In the genomic region with DNA sequence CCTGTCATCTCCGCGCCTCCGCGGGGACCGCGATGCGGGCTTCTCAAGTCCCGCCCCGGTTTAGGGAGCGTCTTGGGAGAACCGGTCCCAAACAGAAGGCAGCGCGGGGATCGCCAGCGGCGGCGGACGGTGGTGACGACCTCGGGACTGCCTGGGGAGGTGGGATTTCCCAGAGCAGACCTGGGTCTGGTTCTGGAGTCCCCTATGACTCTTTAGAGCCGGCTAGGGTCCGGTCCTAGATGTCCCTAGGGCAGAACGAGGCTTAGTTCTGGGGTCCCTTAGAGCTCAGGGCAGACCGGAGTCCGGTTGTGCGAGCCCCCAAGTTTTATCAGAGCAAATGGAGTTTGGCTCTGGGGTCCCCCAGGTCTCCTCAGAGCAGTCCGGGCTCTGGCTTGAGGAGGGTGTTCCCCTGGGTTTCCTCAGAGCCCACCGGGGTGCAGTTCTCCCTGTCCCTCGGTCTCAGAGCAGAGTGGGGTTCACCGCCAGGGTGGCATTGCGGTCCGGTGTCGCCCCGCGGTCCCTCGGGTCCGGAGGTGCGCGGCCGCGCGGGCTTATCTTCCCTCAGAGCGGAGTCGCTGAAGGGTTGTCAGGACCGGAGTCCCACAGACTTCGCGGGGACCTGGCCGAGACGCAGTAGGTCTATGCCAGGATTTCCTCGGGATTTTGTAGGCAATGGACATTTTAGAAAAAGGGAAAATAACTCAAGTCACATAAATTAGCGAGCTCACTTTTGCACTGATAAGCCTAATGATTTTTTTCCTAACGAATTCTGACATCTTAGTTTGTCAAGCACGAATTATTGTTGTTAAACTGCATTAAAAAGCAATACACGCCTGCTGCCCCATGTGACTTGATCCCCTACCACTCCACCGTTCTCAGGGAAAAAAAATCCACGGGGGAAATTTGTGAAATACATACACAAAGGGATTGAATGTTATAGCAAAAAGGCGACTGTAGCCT, we compare ENCODE assay signal across 8 mouse cellular contexts. TPM values are rescaled to one million over a fixed set of nuclear protein-coding genes. Genes with fewer than 3 reads are reported as not detected.
A peak's percentile ranks its signal among the peaks of the same experiment; 100 is the strongest.
DNase-seq lines count a peak whose midpoint lies in the region; ATAC-seq and TF ChIP-seq lines count a peak whose summit lies in the region.

No protein-coding gene starts in this region.

- peak overlapping the region; percentile 29; the same call in 1 of the 2 replicates for H3K9ac ChIP-seq in lung, embryonic 14.5 days
- H3K9ac ChIP-seq in lung, embryonic 16.5 days (ENCODE audit: low read length), result no peak overlapping the region; the same call in 1 of the 2 replicates

- peak overlapping the region; percentile 45 for H3K4me3 ChIP-seq in lung, embryonic 14.5 days (ENCODE audit: low read depth, low read length)
- peak overlapping the region; percentile 64 for H3K4me3 ChIP-seq in heart, embryonic 10.5 days
- peak overlapping the region; percentile 49 for H3K4me3 ChIP-seq in lung, embryonic 16.5 days (ENCODE audit: low read length)
- H3K4me3 ChIP-seq in small intestine, adult 2 months (ENCODE audit: low read depth, low read length), result peak overlapping the region; percentile 62

- TF ChIP-seq CTCF in lung, embryonic 14.5 days (IDR thresholded peaks at IDR 0.05; ENCODE audit: low read depth), result no peak
- TF ChIP-seq CTCF in small intestine, adult 2 months (IDR thresholded peaks at IDR 0.05; ENCODE audit: extremely low read depth, insufficient read length, insufficient replicate concordance, low read depth, low read length), result no peak

- peaks cover 61% of the 10 kb centered on the region for H3K27me3 ChIP-seq in lung, embryonic 14.5 days (ENCODE audit: insufficient read depth, low read length)
- peaks cover 71% of the 10 kb centered on the region for H3K27me3 ChIP-seq in heart, embryonic 10.5 days (ENCODE audit: insufficient read depth, poor library complexity, severe bottlenecking)
- H3K27me3 ChIP-seq in lung, embryonic 16.5 days (ENCODE audit: control insufficient read depth, insufficient read depth, low read depth, low read length), result peaks cover 56% of the 10 kb centered on the region
- H3K27me3 ChIP-seq in small intestine, adult 2 months (ENCODE audit: control insufficient read depth, insufficient read depth, low read length), result peaks cover 39% of the 10 kb centered on the region

- no peak overlapping the region for H3K27ac ChIP-seq in lung, embryonic 14.5 days (ENCODE audit: low read depth)
- peak overlapping the region; percentile 67; the same call in 1 of the 2 replicates for H3K27ac ChIP-seq in heart, embryonic 10.5 days
- H3K27ac ChIP-seq in lung, embryonic 16.5 days (ENCODE audit: low read length), result no peak overlapping the region
- H3K27ac ChIP-seq in small intestine, adult 2 months (ENCODE audit: insufficient read depth, low read depth, low read length), result no peak overlapping the region

- TF ChIP-seq POLR2A in small intestine, adult 2 months (IDR thresholded peaks at IDR 0.05; ENCODE audit: low read depth, low read length), result no peak

- peak; percentile 35; the same call in 1 of the 2 replicates for ATAC-seq in lung, embryonic 14.5 days (ENCODE audit: insufficient read depth)
- ATAC-seq in lung, embryonic 16.5 days (ENCODE audit: low read depth), result peak; percentile 37; the same call in 1 of the 2 replicates

- peaks cover 3% of the 10 kb centered on the region; the same call in 1 of the 2 replicates for H3K4me1 ChIP-seq in lung, embryonic 14.5 days (ENCODE audit: insufficient read depth)
- peaks cover 15% of the 10 kb centered on the region for H3K4me1 ChIP-seq in heart, embryonic 10.5 days
- peaks cover 10% of the 10 kb centered on the region for H3K4me1 ChIP-seq in lung, embryonic 16.5 days (replicated peaks; ENCODE audit: control insufficient read depth, insufficient read depth, low read length)
- H3K4me1 ChIP-seq in small intestine, adult 2 months (ENCODE audit: control insufficient read depth, insufficient read depth, insufficient read length, low read length), result peaks cover 4% of the 10 kb centered on the region; the same call in 1 of the 2 replicates

- no peaks in the 10 kb centered on the region for H3K9me3 ChIP-seq in lung, embryonic 14.5 days (ENCODE audit: low read depth, low read length)
- no peaks in the 10 kb centered on the region for H3K9me3 ChIP-seq in heart, embryonic 10.5 days
- no peaks in the 10 kb centered on the region for H3K9me3 ChIP-seq in lung, embryonic 16.5 days (ENCODE audit: control insufficient read depth, low read length)

- under 1% methylated on average over 57 of the region's 57 CpGs for WGBS in lung, embryonic 14.5 days
- WGBS in heart, embryonic 10.5 days, result under 1% methylated on average over 57 of the region's 57 CpGs
- whole genome bisulfite sequencing in lung, embryonic 16.5 days, result under 1% methylated on average over 57 of the region's 57 CpGs
- 2% methylated on average over 57 of the region's 57 CpGs for WGBS in small intestine, adult 2 months

- peak; percentile 50 for DNase-seq in lung, embryonic 14.5 days
- DNase-seq in lung, postnatal 25 days (ENCODE audit: low spot score), result no peak
- DNase-seq in embryo, embryonic 11.5 days (ENCODE audit: low read depth, low spot score), result peak; percentile 19
- DNase-seq in heart, embryonic 10.5 days (ENCODE audit: low spot score), result peak; percentile 77
- peak; percentile 38 for DNase-seq in kidney, adult 18-20 months
- no peak for DNase-seq in frontal cortex, postnatal 36 days (ENCODE audit: low spot score in 2 of 2)

- no peaks in the 10 kb centered on the region for H3K36me3 ChIP-seq in lung, embryonic 14.5 days (ENCODE audit: insufficient read depth)
- no peaks in the 10 kb centered on the region for H3K36me3 ChIP-seq in heart, embryonic 10.5 days
- H3K36me3 ChIP-seq in lung, embryonic 16.5 days (ENCODE audit: control insufficient read depth, insufficient read depth, low read length), result no peaks in the 10 kb centered on the region
- no peaks in the 10 kb centered on the region for H3K36me3 ChIP-seq in small intestine, adult 2 months (ENCODE audit: control insufficient read depth, insufficient read depth, low read length)

- H3K4me2 ChIP-seq in lung, embryonic 14.5 days, result peak overlapping the region; percentile 70
- H3K4me2 ChIP-seq in lung, embryonic 16.5 days (ENCODE audit: low read depth, low read length), result peak overlapping the region; percentile 77

RNA-seq across cellular contexts. Expression of gene Aldh1a2, which starts 0.7 kb away (rescaled TPM):
- polyA plus RNA-seq in lung, embryonic 14.5 days (2014; fragmentation: Nextera tagmentation; extraction: Ambion mirVana), result 41.7 and 47.9 TPM in 2 replicates
- 21.5 and 33.3 TPM in 2 replicates for polyA plus RNA-seq in heart, embryonic 10.5 days (2016; fragmentation: Nextera tagmentation; extraction: Ambion mirVana)
- 30.6 and 30.8 TPM in 2 replicates for polyA plus RNA-seq in lung, embryonic 16.5 days (2015; fragmentation: Nextera tagmentation; extraction: Ambion mirVana)
- 5.7 and 6.2 TPM in 2 replicates for polyA plus RNA-seq in small intestine, adult 2 months (2012; rRNA removed)

RNA-seq across cellular contexts. Expression of gene Aqp9, which starts 47.8 kb away (rescaled TPM):
- polyA plus RNA-seq in lung, embryonic 14.5 days (2014; fragmentation: Nextera tagmentation; extraction: Ambion mirVana), result 0.18 and 0.42 TPM in 2 replicates
- 0.31 TPM in 1 of 2 replicates, not detected in the other for polyA plus RNA-seq in heart, embryonic 10.5 days (2016; fragmentation: Nextera tagmentation; extraction: Ambion mirVana)
- 0.58 and 0.64 TPM in 2 replicates for polyA plus RNA-seq in lung, embryonic 16.5 days (2015; fragmentation: Nextera tagmentation; extraction: Ambion mirVana)
- 0.06 and 0.10 TPM in 2 replicates for polyA plus RNA-seq in small intestine, adult 2 months (2012; rRNA removed)

Comparison
In these comparisons a context has a peak if more than half of its experiments do, and no peak if none do; other contexts are left out.
1. DNase-seq: peak in lung, embryonic 14.5 days (single experiment), embryo, embryonic 11.5 days (single experiment), heart, embryonic 10.5 days (single experiment) and kidney, adult 18-20 months (single experiment); none in lung, postnatal 25 days (single experiment) and frontal cortex, postnatal 36 days (0 of 2).
2. Peak in every context shown above with its lines, with median percentiles within 50 percentile points of each other: H3K4me3 ChIP-seq.